Mouse (Mus musculus) megakaryocyte, embryonic 14.5 days (primary cell): ENCODE measurements around the gene Tnfrsf11a.

Experiments used
- FLI1 ChIP-seq: IDR thresholded peaks from 2 replicates; pipeline ENCODE4 v1.6.1; 2012; ENCODE audit warnings: low read length, inconsistent platforms, mixed read lengths
- GATA1 ChIP-seq: IDR thresholded peaks from 3 replicates; pipeline ENCODE4 v1.6.1; 2012; ENCODE audit warnings: mixed read lengths, low read length, inconsistent platforms, borderline replicate concordance

DNA sequence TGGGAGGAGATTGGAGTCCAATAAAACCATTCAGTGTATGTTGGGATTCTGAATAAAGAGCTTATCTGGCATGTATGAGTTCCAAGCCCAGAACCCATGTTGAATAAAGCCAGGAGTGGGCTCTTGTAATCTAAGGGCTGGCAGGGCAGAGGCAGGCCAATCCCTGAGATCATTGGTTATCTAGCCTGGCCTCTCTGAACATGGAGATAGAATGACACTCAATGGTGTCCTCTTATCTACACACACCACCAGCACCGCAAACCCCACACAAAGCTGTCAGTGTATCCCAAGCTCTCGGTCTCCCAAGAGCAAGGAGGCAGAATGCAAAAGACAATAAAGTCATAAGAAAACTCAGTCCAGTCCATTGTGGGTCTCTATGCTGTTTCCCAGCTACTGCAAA is 70.8 kb downstream of the Tnfrsf11a start:
- TF ChIP-seq GATA1: no peak
- no peak for TF ChIP-seq FLI1
